Mouse (Mus musculus): Measurements from ENCODE around the gene Spint4.

GRCm38 (mm10) chr2:164744987-164745386, 46.7 kb downstream of the Spint4 start:
- TF ChIP-seq CTCF (IDR thresholded peaks at IDR 0.05; ENCODE audit: extremely low read depth, insufficient read depth, insufficient read length, insufficient replicate concordance) (no peak), POLR2A (IDR thresholded peaks at IDR 0.05; ENCODE audit: low read depth, low read length) (no peak)

Measured in spleen, adult 2 months (tissue).